Mouse (Mus musculus): ENCODE measurements around the gene Hsph1. TPM values are rescaled to one million over a fixed set of nuclear protein-coding genes. Genes with fewer than 3 reads are reported as not detected.

Hsph1 gene
- polyA plus RNA-seq, 1 experiment from 2014 or later, result 97.7 TPM

DNA sequence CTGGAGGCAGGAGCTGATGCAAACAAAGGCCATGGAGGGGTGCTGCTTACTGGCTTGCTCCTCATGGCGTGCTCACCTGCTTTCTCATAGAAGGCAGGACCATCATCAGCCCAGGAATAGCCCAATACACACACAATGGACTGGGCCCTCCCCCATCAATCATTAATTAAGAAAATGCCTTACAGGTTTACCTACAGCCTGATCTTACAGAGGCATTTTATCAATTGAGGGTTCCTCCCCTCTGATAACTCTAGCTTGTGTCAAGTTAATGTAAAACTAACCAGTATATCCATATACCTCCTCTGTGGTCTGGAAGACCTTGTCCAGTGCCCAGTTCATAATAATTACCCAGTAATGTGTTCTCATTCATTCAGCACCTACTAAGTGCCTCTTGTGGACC is 50.9 kb downstream of the Hsph1 start:
- no peaks in the 10 kb centered on the region for H3K36me3 ChIP-seq (ENCODE audit: control insufficient read depth, insufficient read depth, low read length)
- H3K4me1 ChIP-seq (ENCODE audit: control insufficient read depth, insufficient read depth, low read depth, low read length), result no peaks in the 10 kb centered on the region
- no peak overlapping the region for H3K27ac ChIP-seq (ENCODE audit: low read depth, low read length)
- no peaks in the 10 kb centered on the region for H3K27me3 ChIP-seq (replicated peaks; ENCODE audit: control insufficient read depth, insufficient read depth, low read length)
- no peaks in the 10 kb centered on the region for H3K9me3 ChIP-seq (ENCODE audit: control insufficient read depth, low read length)
- no peak overlapping the region for H3K4me2 ChIP-seq (ENCODE audit: low read length)
- H3K4me3 ChIP-seq (ENCODE audit: low read length), result no peak overlapping the region
- H3K9ac ChIP-seq (ENCODE audit: low read depth, low read length), result no peak overlapping the region
- ATAC-seq, result no peak
- WGBS, result 90% methylated on average over 1 of the region's 1 CpGs

DNA sequence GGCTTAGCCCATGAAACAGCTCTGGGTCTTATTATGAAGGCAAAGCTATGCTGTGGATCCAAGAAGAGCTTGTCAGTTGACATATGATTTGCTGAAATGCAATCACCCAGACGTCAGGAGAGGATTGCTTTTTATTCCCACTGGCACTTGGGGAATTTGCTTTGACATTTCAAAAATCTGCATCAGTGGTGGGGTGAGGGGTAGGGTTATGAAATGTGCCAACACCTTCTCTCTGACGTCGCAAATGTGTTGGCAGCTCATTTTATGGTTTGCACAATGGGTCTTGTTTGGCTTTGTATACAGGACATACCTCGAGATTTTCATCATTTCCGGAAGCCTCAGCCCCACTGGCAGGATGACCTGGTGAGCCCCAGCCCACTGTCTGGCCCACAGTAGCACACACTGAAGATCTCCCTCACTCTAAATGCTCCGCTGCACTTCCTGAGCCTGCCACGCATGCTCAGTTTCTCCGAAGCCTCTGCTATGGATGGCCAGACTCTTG is 52.0 kb downstream of the Hsph1 start:
- H3K36me3 ChIP-seq (ENCODE audit: control insufficient read depth, insufficient read depth, low read length), result no peaks in the 10 kb centered on the region
- H3K27me3 ChIP-seq (replicated peaks; ENCODE audit: control insufficient read depth, insufficient read depth, low read length), result no peaks in the 10 kb centered on the region
- H3K9ac ChIP-seq (ENCODE audit: low read depth, low read length), result no peak overlapping the region
- H3K4me3 ChIP-seq (ENCODE audit: low read length), result no peak overlapping the region
- H3K27ac ChIP-seq (ENCODE audit: low read depth, low read length), result no peak overlapping the region
- ATAC-seq, result peak; percentile 67
- no peaks in the 10 kb centered on the region for H3K4me1 ChIP-seq (ENCODE audit: control insufficient read depth, insufficient read depth, low read depth, low read length)
- H3K9me3 ChIP-seq (ENCODE audit: control insufficient read depth, low read length), result no peaks in the 10 kb centered on the region
- 62% methylated on average over 8 of the region's 8 CpGs for WGBS
- no peak overlapping the region for H3K4me2 ChIP-seq (ENCODE audit: low read length)

DNA sequence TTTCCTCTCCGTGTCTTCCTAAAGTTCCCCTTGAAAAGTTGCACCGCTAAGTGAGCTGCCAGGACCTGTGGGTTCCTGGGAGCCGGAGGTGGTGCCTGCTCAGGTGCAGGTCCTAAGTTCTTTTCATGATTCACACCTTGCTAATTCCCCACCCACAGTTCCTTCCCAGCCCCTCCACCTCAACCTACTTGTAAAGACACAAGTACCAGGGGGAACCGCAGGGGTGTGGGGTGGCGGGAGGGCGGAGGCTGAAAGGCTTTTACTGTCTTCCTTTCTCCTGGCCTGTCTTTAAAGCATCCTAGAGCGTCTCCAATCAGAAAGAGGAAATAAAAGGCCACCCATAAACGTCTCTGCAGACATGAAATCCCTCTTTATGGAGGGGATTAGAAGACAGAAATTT is 52.7 kb downstream of the Hsph1 start:
- no peaks in the 10 kb centered on the region for H3K27me3 ChIP-seq (replicated peaks; ENCODE audit: control insufficient read depth, insufficient read depth, low read length)
- H3K27ac ChIP-seq (ENCODE audit: low read depth, low read length), result no peak overlapping the region
- 29% methylated on average over 8 of the region's 8 CpGs for WGBS
- H3K36me3 ChIP-seq (ENCODE audit: control insufficient read depth, insufficient read depth, low read length), result no peaks in the 10 kb centered on the region
- no peaks in the 10 kb centered on the region for H3K4me1 ChIP-seq (ENCODE audit: control insufficient read depth, insufficient read depth, low read depth, low read length)
- no peak for ATAC-seq
- H3K4me2 ChIP-seq (ENCODE audit: low read length), result no peak overlapping the region
- H3K9me3 ChIP-seq (ENCODE audit: control insufficient read depth, low read length), result no peaks in the 10 kb centered on the region
- no peak overlapping the region for H3K9ac ChIP-seq (ENCODE audit: low read depth, low read length)
- no peak overlapping the region for H3K4me3 ChIP-seq (ENCODE audit: low read length)

DNA sequence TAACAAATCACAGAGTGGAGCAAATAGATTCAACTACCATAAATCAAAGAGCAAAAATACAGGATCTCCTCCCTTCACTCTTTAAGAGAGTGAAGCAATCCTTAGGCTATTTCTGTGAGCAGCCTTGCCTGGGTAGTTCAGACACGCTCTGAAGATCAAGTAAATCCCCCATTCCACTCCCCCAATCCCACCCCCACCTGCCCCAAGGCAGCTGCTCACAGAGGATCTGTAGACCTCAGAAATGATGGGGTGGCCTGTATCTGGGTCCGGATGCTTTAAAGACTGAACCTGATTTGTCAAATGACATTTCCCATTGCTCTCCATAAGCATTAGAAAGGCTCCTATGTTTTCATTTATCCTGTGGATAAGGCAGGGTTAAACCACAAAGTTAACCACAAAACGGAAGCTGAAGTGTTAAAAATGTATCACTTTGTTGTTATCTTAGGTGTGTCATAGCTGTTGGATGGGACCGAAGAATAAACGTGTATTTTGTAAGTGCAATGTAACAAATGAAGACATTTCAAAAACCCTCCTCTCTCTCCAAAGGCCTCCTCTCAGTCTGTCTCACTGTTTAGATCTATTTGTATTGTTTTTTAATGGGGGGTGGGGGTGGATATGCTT is 53.4 kb downstream of the Hsph1 start:
- WGBS, result 72% methylated on average over 5 of the region's 5 CpGs
- Histone ChIP-seq H3K36me3 (ENCODE audit: control insufficient read depth, insufficient read depth, low read length) (no peaks in the 10 kb centered on the region), H3K27me3 (replicated peaks; ENCODE audit: control insufficient read depth, insufficient read depth, low read length) (no peaks in the 10 kb centered on the region), H3K4me2 (ENCODE audit: low read length) (no peak overlapping the region), H3K4me3 (ENCODE audit: low read length) (no peak overlapping the region), H3K9me3 (ENCODE audit: control insufficient read depth, low read length) (no peaks in the 10 kb centered on the region), H3K4me1 (ENCODE audit: control insufficient read depth, insufficient read depth, low read depth, low read length) (peaks cover under 1% of the 10 kb centered on the region), H3K9ac (ENCODE audit: low read depth, low read length) (no peak overlapping the region), H3K27ac (ENCODE audit: low read depth, low read length) (no peak overlapping the region)
- ATAC-seq, result no peak

DNA sequence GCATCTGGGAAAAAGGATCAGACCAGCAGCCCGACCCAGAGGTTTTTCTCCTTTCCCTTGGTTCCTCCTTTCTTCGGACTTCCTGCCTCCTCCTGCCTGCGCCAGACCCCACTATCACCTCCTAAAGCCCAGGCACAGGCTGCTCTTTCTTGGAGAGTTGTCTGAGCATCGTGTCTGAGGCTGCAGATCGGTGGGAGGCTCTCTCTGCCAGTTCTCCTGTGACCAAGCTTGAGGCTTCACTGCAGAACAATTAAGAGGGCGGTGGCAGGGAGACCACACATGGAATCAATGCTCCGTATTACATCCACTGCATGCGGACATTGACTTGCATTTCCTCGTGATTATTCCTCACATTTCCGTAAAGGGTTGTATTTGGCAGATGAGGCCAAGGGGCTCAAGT is 58.7 kb downstream of the Hsph1 start:
- H3K27ac ChIP-seq (ENCODE audit: low read depth, low read length), result no peak overlapping the region

DNA sequence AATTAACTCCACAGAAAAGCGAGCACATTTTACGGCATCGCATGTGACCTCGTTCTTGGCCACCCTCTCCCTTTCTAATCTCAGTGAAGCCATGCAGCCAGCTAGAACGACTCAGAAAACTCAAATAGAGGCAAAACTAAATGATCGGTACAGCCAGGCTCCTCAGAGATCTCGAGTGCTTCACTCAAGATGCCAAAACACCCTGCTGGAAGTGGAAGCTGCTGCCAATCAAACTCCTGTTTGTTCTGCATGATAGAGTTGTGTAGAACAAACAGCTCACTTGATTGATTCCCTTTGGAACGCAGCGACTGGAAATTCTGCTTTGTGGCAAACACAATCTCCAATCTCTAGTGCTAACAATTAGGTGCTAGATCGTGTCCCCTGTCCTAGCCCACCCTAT is 59.2 kb downstream of the Hsph1 start:
- Histone ChIP-seq H3K27me3 (replicated peaks; ENCODE audit: control insufficient read depth, insufficient read depth, low read length) (no peaks in the 10 kb centered on the region), H3K9ac (ENCODE audit: low read depth, low read length) (no peak overlapping the region), H3K4me3 (ENCODE audit: low read length) (no peak overlapping the region), H3K9me3 (ENCODE audit: control insufficient read depth, low read length) (no peaks in the 10 kb centered on the region), H3K4me2 (ENCODE audit: low read length) (no peak overlapping the region), H3K36me3 (ENCODE audit: control insufficient read depth, insufficient read depth, low read length) (no peaks in the 10 kb centered on the region), H3K4me1 (ENCODE audit: control insufficient read depth, insufficient read depth, low read depth, low read length) (peaks cover 13% of the 10 kb centered on the region), H3K27ac (ENCODE audit: low read depth, low read length) (no peak overlapping the region)
- WGBS, result 43% methylated on average over 10 of the region's 10 CpGs
- ATAC-seq, result peak; percentile 27; the same call in 1 of the 2 replicates

More for the DNA sequence above, 58.7 kb downstream of the Hsph1 start:
- WGBS, result 26% methylated on average over 10 of the region's 10 CpGs
- H3K9me3 ChIP-seq (ENCODE audit: control insufficient read depth, low read length), result no peaks in the 10 kb centered on the region
- no peaks in the 10 kb centered on the region for H3K36me3 ChIP-seq (ENCODE audit: control insufficient read depth, insufficient read depth, low read length)
- ATAC-seq, result no peak
- H3K4me3 ChIP-seq (ENCODE audit: low read length), result no peak overlapping the region
- H3K27me3 ChIP-seq (replicated peaks; ENCODE audit: control insufficient read depth, insufficient read depth, low read length), result no peaks in the 10 kb centered on the region
- H3K4me2 ChIP-seq (ENCODE audit: low read length), result no peak overlapping the region
- H3K4me1 ChIP-seq (ENCODE audit: control insufficient read depth, insufficient read depth, low read depth, low read length), result peaks cover 13% of the 10 kb centered on the region
- peak overlapping the region; percentile 20; the same call in 1 of the 2 replicates for H3K9ac ChIP-seq (ENCODE audit: low read depth, low read length)

DNA sequence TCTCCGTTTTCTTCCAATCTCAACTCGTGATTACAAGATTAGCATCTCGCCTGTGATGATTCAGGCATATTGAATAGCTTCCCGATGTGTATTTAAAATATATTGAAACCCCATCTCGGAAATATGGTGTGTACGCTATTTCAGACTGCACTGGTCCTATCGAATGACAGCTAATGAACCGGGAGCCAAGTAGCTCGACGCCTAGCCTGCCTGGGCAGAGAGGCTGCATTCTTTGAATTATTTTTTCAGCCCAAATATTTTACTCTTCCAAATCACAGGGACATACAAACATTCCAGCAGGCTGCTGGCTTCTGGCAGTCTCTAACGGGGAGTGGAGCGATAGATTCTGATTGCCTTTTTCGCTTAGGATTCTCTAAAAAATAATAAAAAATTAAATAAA is 67.2 kb downstream of the Hsph1 start:
- H3K36me3 ChIP-seq (ENCODE audit: control insufficient read depth, insufficient read depth, low read length), result no peaks in the 10 kb centered on the region
- H3K4me3 ChIP-seq (ENCODE audit: low read length), result no peak overlapping the region
- ATAC-seq, result no peak
- no peak overlapping the region for H3K4me2 ChIP-seq (ENCODE audit: low read length)
- no peaks in the 10 kb centered on the region for H3K9me3 ChIP-seq (ENCODE audit: control insufficient read depth, low read length)
- peaks cover 7% of the 10 kb centered on the region for H3K4me1 ChIP-seq (ENCODE audit: control insufficient read depth, insufficient read depth, low read depth, low read length)
- H3K9ac ChIP-seq (ENCODE audit: low read depth, low read length), result no peak overlapping the region
- no peak overlapping the region for H3K27ac ChIP-seq (ENCODE audit: low read depth, low read length)
- WGBS, result 74% methylated on average over 13 of the region's 13 CpGs
- no peaks in the 10 kb centered on the region for H3K27me3 ChIP-seq (replicated peaks; ENCODE audit: control insufficient read depth, insufficient read depth, low read length)

DNA sequence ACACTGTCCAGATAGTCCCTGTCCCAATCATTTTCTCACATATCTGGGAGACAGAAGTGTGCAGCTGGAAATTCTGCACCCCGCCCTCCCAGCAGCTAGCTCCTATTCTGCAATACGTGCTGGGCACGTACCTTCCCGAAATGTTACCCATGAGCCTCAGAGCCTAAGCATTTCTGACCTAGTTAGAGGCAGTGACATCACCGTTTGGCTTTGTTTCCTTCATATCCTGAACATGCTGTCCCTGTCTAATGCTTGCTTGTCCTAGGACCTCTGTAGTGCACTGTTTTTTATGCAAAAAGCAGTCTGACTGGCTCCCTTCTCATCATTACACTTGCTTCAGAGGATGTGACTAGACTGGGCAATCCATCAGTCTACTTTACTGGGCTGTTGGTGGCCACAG is 69.2 kb downstream of the Hsph1 start:
- H3K27ac ChIP-seq (ENCODE audit: low read depth, low read length), result no peak overlapping the region
- no peak overlapping the region for H3K4me3 ChIP-seq (ENCODE audit: low read length)
- peaks cover 7% of the 10 kb centered on the region for H3K4me1 ChIP-seq (ENCODE audit: control insufficient read depth, insufficient read depth, low read depth, low read length)
- WGBS, result 80% methylated on average over 5 of the region's 5 CpGs
- no peaks in the 10 kb centered on the region for H3K9me3 ChIP-seq (ENCODE audit: control insufficient read depth, low read length)
- H3K9ac ChIP-seq (ENCODE audit: low read depth, low read length), result no peak overlapping the region
- no peaks in the 10 kb centered on the region for H3K27me3 ChIP-seq (replicated peaks; ENCODE audit: control insufficient read depth, insufficient read depth, low read length)
- H3K36me3 ChIP-seq (ENCODE audit: control insufficient read depth, insufficient read depth, low read length), result no peaks in the 10 kb centered on the region
- no peak overlapping the region for H3K4me2 ChIP-seq (ENCODE audit: low read length)
- 0 out of 2 replicates have a peak, but pooled peaks have one; percentile 25 for ATAC-seq

DNA sequence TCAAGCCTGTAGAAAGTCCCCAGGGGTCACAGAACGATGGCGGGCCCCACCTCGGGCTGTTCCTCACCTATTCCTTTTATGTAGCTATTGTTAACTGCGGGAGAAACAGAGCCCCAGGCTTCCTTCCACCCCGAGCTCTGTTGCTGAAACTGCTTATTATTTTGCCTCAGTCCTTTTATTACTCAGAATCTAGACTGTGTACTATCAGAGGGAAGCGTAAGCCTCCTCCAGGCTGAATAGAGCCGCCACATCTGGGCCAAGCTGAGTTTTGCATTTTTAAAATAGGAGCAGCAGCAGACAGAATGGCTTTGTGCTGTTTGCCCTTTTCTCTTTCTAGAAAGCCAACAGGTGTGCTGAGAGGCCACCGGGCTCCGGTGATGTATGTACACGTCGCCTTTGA is 70.2 kb downstream of the Hsph1 start:
- no peak overlapping the region for H3K9ac ChIP-seq (ENCODE audit: low read depth, low read length)

More for the DNA sequence above, 70.2 kb downstream of the Hsph1 start:
- Histone ChIP-seq H3K4me2 (ENCODE audit: low read length) (no peak overlapping the region), H3K27ac (ENCODE audit: low read depth, low read length) (no peak overlapping the region), H3K4me3 (ENCODE audit: low read length) (no peak overlapping the region), H3K27me3 (replicated peaks; ENCODE audit: control insufficient read depth, insufficient read depth, low read length) (no peaks in the 10 kb centered on the region), H3K9me3 (ENCODE audit: control insufficient read depth, low read length) (no peaks in the 10 kb centered on the region), H3K4me1 (ENCODE audit: control insufficient read depth, insufficient read depth, low read depth, low read length) (peaks cover 11% of the 10 kb centered on the region), H3K36me3 (ENCODE audit: control insufficient read depth, insufficient read depth, low read length) (no peaks in the 10 kb centered on the region)
- ATAC-seq, result no peak
- 44% methylated on average over 11 of the region's 11 CpGs for WGBS
